Mouse (Mus musculus) liver, adult 10 weeks (tissue): ENCODE results near the gene Vegfa. TPM values are rescaled to one million over a fixed set of nuclear protein-coding genes. Genes with fewer than 3 reads are reported as not detected.

Experiments used
- polyA plus RNA-seq: library from polyadenylated mRNA; stranded (reverse); fragments of 350-450 nt; fragmentation: Illumina TruSeq; extraction: RNeasy Lipid Tissue Mini Kit (QIAGEN cat#74804); gene quantifications from one replicate; pipeline ENCODE4 v1.2.3, GENCODE M21; 2014; ENCODE audit warnings: low read depth, low replicate concordance

Gene Vegfa
- 66.7 TPM for polyA plus RNA-seq

GRCm38 (mm10) chr17:46032257-46032991 lies at the start of gene Vegfa:
Gene Vegfa, minus strand, starts transcription at chr17:46032369.

Other genes starting within 250 kb of the Vegfa start
- gene Mrps18a, start 78.6 kb upstream of the Vegfa start, polyA plus RNA-seq: 19.0 TPM
- not detected for gene Rsph9, start 111.8 kb upstream of the Vegfa start, polyA plus RNA-seq
- 1.6 TPM for gene Mad2l1bp, start 121.2 kb upstream of the Vegfa start, polyA plus RNA-seq
- 8.0 TPM for gene Gtpbp2, start 128.7 kb upstream of the Vegfa start, polyA plus RNA-seq
- 3.5 TPM for gene Polh, start 170.3 kb upstream of the Vegfa start, polyA plus RNA-seq
- gene Xpo5, start 170.4 kb upstream of the Vegfa start, polyA plus RNA-seq: 5.1 TPM
- 6.4 TPM for gene Polr1c, start 215.7 kb upstream of the Vegfa start, polyA plus RNA-seq
- gene Yipf3, start 215.7 kb upstream of the Vegfa start, polyA plus RNA-seq: 3.2 TPM
- gene Lrrc73, start 221.2 kb upstream of the Vegfa start, polyA plus RNA-seq: not detected